Mouse (Mus musculus) limb, embryonic 12.5 days (tissue): ENCODE measurements around the gene C1qtnf6. TPM values are rescaled to one million over a fixed set of nuclear protein-coding genes. Genes with fewer than 3 reads are reported as not detected.

ENCODE experiments used
- ATAC-seq: fragments of 200-750 bp; cut with Nextera tagmentation; 2 replicates; pipeline ENCODE4 v1.8.0; 2017; ENCODE audit warnings: low read depth, moderate TSS enrichment; ENCODE audit not compliant: insufficient number of reproducible peaks, insufficient read depth, low FRiP score, low TSS enrichment
- H3K27ac ChIP-seq: fragments of 300-500 bp; sonication (generic); 2 replicates; pipeline ENCODE4 v1.5.1; 2016; ENCODE audit warnings: mild to moderate bottlenecking, moderate library complexity
- H3K27me3 ChIP-seq: fragments of 300-500 bp; sonication (generic); 2 replicates; pipeline ENCODE4 v1.6.1; 2016; ENCODE audit warnings: mild to moderate bottlenecking, moderate library complexity
- H3K36me3 ChIP-seq: fragments of 300-500 bp; sonication (generic); 2 replicates; pipeline ENCODE4 v1.6.1; 2016; ENCODE audit warnings: mild to moderate bottlenecking, moderate library complexity
- H3K4me1 ChIP-seq: fragments of 300-500 bp; sonication (generic); replicated peaks from 2 replicates; pipeline ENCODE4 v1.6.1; 2016
- H3K4me2 ChIP-seq: fragments of 300-500 bp; sonication (generic); 2 replicates; pipeline ENCODE4 v1.6.1; 2016; ENCODE audit warnings: mild to moderate bottlenecking, moderate library complexity
- H3K4me3 ChIP-seq: fragments of 300-500 bp; sonication (generic); replicated peaks from 2 replicates; pipeline ENCODE4 v1.5.1; 2016; ENCODE audit warnings: mild to moderate bottlenecking
- H3K9ac ChIP-seq: fragments of 300-500 bp; sonication (generic); replicated peaks from 2 replicates; pipeline ENCODE4 v1.6.1; 2016; ENCODE audit warnings: mild to moderate bottlenecking, moderate library complexity
- H3K9me3 ChIP-seq: fragments of 300-500 bp; sonication (generic); 2 replicates; pipeline ENCODE4 v1.6.1; 2016; ENCODE audit warnings: mild to moderate bottlenecking, moderate library complexity
- WGBS: fragments of 180-500 bp; shearing (Covaris S2); methylation state at CpG from one replicate; pipeline ENCODE4 v1.1.7; 2016; 5-methylcytosine and 5-hydroxymethylcytosine counted together
- polyA plus RNA-seq: library from polyadenylated mRNA; unstranded; fragments of >200 nt; fragmentation: Nextera tagmentation; extraction: Ambion mirVana; gene quantifications from 2 replicates; pipeline ENCODE4 v1.2.1, GENCODE M21; 2016

The C1qtnf6 gene
- polyA plus RNA-seq, 1 experiment from 2014 or later: 14.8 TPM

DNA sequence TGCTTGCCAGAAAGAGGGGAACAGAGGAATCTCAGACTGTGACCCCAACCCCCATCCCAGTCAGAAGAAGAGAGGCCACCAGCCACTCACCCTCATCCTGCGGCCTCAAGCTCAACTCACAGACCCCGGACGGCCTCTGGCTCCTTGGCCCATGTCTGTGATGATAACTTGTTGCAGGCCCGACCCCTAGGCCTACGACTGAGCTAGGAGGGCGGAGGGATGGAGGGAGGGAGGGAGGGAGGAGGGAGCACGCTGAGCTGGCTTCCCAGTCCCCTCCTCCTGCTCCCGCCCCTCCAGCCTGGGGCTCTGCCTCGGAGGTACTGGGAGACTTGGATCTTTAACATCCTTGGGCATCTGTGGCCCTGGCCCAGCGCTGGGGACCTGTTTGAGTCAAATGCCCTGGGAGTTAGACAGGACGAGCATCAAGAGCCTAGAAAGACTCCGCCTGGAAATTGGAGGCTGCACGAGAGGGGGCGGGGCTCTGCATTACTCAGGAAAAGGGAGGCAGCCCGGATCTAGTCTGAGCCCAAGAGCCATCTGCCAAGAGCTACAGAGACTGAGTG is 1.7 kb downstream of the C1qtnf6 start:
- ATAC-seq: 0 out of 2 replicates have a peak, but pooled peaks have one; percentile 17
- Histone ChIP-seq H3K9ac (peak overlapping the region; percentile 65), H3K4me3 (peak overlapping the region; percentile 37), H3K4me2 (peak overlapping the region; percentile 67), H3K9me3 (no peaks in the 10 kb centered on the region), H3K27me3 (no peaks in the 10 kb centered on the region), H3K27ac (peak overlapping the region; percentile 84), H3K36me3 (peaks cover 6% of the 10 kb centered on the region; the same call in 1 of the 2 replicates), H3K4me1 (peaks cover 38% of the 10 kb centered on the region)
- 0% methylated on average over 13 of the region's 15 CpGs for WGBS

- H3K36me3 ChIP-seq: peaks cover 6% of the 10 kb centered on the region; the same call in 1 of the 2 replicates
- H3K9ac ChIP-seq: peak overlapping the region; percentile 65
- H3K4me2 ChIP-seq: peak overlapping the region; percentile 67
- no peaks in the 10 kb centered on the region for H3K9me3 ChIP-seq
- no peaks in the 10 kb centered on the region for H3K27me3 ChIP-seq
- ATAC-seq: peak; percentile 14; the same call in 1 of the 2 replicates
- H3K4me1 ChIP-seq: peaks cover 38% of the 10 kb centered on the region
- peak overlapping the region; percentile 37 for H3K4me3 ChIP-seq
- H3K27ac ChIP-seq: peak overlapping the region; percentile 84
- 53% methylated on average over 11 of the region's 11 CpGs for WGBS
Observed at GRCm38 (mm10) chr15:78528726-78529411, 2.3 kb downstream of the C1qtnf6 start.

- peaks cover 6% of the 10 kb centered on the region; the same call in 1 of the 2 replicates for H3K36me3 ChIP-seq
- H3K4me3 ChIP-seq: no peak overlapping the region
- peaks cover 38% of the 10 kb centered on the region for H3K4me1 ChIP-seq
- H3K4me2 ChIP-seq: peak overlapping the region; percentile 67; the same call in 1 of the 2 replicates
- H3K9ac ChIP-seq: no peak overlapping the region
- 73% methylated on average over 7 of the region's 7 CpGs for WGBS
- no peak for ATAC-seq
- no peak overlapping the region for H3K27ac ChIP-seq
- no peaks in the 10 kb centered on the region for H3K9me3 ChIP-seq
- H3K27me3 ChIP-seq: no peaks in the 10 kb centered on the region
Observed at GRCm38 (mm10) chr15:78527973-78528372, 3.2 kb downstream of the C1qtnf6 start.

GRCm38 (mm10) chr15:78524163-78524562 is 7.1 kb downstream of the C1qtnf6 start:
- Histone ChIP-seq H3K36me3 (peaks cover 6% of the 10 kb centered on the region; the same call in 1 of the 2 replicates), H3K4me3 (no peak overlapping the region), H3K4me1 (peaks cover 20% of the 10 kb centered on the region), H3K4me2 (no peak overlapping the region), H3K9me3 (no peaks in the 10 kb centered on the region), H3K9ac (no peak overlapping the region), H3K27ac (no peak overlapping the region), H3K27me3 (no peaks in the 10 kb centered on the region)
- WGBS: 91% methylated on average over 5 of the region's 5 CpGs
- ATAC-seq: no peak

- no peak for ATAC-seq
- H3K27ac ChIP-seq: no peak overlapping the region
- WGBS: 82% methylated on average over 6 of the region's 6 CpGs
Observed at GRCm38 (mm10) chr15:78521892-78522291, 9.3 kb downstream of the C1qtnf6 start.

DNA sequence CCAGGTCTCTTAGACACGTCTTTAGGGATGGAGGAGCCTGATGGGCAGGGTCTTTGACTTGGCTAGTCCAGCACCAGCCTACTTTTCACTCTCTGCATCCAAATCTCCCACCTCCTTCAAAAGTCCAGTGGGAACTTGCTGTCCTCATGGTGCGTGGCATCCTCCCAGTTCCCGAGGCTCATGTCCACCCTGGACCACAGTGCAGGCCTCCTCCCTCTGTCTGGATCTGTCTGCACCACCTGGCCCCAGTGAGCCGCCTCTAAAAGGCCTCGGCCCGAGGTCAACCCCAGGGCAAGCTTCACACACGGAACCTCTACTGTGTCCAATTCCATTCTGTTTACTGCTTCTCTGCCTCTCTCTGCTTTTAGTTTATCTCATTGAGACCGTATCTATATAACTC is 9.9 kb downstream of the C1qtnf6 start:
- ATAC-seq: no peak
- H3K9me3 ChIP-seq: no peaks in the 10 kb centered on the region
- H3K4me3 ChIP-seq: no peak overlapping the region
- H3K9ac ChIP-seq: no peak overlapping the region
- H3K27ac ChIP-seq: no peak overlapping the region
- 68% methylated on average over 8 of the region's 8 CpGs for WGBS
- H3K27me3 ChIP-seq: no peaks in the 10 kb centered on the region
- H3K4me2 ChIP-seq: no peak overlapping the region
- peaks cover 14% of the 10 kb centered on the region for H3K4me1 ChIP-seq
- H3K36me3 ChIP-seq: peaks cover 6% of the 10 kb centered on the region; the same call in 1 of the 2 replicates

More at GRCm38 (mm10) chr15:78521892-78522291, 9.3 kb downstream of the C1qtnf6 start:
- Histone ChIP-seq H3K9me3 (no peaks in the 10 kb centered on the region), H3K4me3 (no peak overlapping the region), H3K4me2 (no peak overlapping the region), H3K9ac (no peak overlapping the region), H3K27me3 (no peaks in the 10 kb centered on the region), H3K36me3 (peaks cover 6% of the 10 kb centered on the region; the same call in 1 of the 2 replicates), H3K4me1 (peaks cover 14% of the 10 kb centered on the region)

DNA sequence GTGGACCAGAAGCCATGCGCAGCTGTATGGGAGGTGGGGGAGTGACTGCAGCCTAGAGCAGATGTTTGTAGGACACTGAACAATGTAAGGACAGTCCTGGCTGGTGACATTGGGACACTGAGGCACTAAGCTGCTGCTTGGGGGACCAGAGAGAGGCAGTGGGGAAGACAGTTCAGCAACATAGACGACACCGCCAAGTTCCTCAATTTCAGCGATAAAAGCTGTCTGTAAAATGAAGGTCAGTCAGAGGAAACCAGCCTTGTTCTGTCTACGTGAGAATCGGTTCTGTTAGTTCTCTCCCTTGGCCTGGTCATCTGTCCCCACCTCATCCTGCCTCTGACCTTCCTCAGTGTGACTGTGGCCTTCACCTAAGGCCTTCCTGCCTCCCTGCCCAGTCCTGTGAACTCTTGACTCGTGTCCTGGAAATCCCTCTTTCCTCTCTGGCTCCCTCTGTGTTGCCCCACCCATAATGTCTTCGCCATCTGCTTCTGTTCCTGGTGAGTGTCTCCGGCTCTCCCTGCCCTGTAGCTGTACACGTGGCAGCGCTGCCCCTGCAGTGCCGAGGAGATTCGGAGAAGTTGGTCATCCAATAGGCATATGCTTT is 11.0 kb downstream of the C1qtnf6 start:
- WGBS: 66% methylated on average over 13 of the region's 13 CpGs
- Histone ChIP-seq H3K4me3 (no peak overlapping the region), H3K9me3 (no peaks in the 10 kb centered on the region), H3K9ac (no peak overlapping the region), H3K4me2 (no peak overlapping the region), H3K4me1 (peaks cover 22% of the 10 kb centered on the region), H3K27ac (no peak overlapping the region), H3K27me3 (no peaks in the 10 kb centered on the region), H3K36me3 (peaks cover 6% of the 10 kb centered on the region; the same call in 1 of the 2 replicates)
- no peak for ATAC-seq

DNA sequence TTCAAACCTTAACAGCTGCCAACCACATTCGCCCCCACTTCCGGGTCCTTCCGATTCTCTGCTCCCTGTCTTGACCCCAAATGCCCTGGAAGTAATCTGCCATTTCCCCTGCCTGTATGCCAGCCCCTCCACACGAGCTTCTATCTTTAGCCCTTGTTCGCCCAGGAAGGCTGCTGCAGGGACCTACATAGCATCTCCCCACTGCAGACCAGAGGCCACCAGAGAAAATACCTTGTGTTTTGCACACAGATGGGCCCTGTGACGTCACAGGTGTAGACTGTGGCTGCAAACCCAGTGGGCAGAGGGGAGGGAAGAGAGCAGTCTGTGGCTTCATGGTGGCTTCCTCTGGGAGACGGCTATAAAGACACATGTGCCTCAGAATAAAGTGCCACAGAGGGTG is 13.0 kb downstream of the C1qtnf6 start:
- Histone ChIP-seq H3K4me2 (no peak overlapping the region), H3K27ac (no peak overlapping the region), H3K9me3 (no peaks in the 10 kb centered on the region), H3K4me1 (peaks cover 33% of the 10 kb centered on the region), H3K27me3 (no peaks in the 10 kb centered on the region), H3K36me3 (no peaks in the 10 kb centered on the region), H3K4me3 (no peak overlapping the region), H3K9ac (no peak overlapping the region; the same call in 1 of the 2 replicates)
- no peak for ATAC-seq
- WGBS: 46% methylated on average over 7 of the region's 7 CpGs

- ATAC-seq: no peak
- Histone ChIP-seq H3K4me3 (no peak overlapping the region), H3K36me3 (no peaks in the 10 kb centered on the region), H3K27me3 (no peaks in the 10 kb centered on the region), H3K4me1 (peaks cover 33% of the 10 kb centered on the region), H3K9ac (no peak overlapping the region), H3K27ac (no peak overlapping the region), H3K4me2 (no peak overlapping the region), H3K9me3 (no peaks in the 10 kb centered on the region)
- WGBS: 75% methylated on average over 6 of the region's 6 CpGs
Observed at GRCm38 (mm10) chr15:78515759-78516158, 15.5 kb downstream of the C1qtnf6 start.

DNA sequence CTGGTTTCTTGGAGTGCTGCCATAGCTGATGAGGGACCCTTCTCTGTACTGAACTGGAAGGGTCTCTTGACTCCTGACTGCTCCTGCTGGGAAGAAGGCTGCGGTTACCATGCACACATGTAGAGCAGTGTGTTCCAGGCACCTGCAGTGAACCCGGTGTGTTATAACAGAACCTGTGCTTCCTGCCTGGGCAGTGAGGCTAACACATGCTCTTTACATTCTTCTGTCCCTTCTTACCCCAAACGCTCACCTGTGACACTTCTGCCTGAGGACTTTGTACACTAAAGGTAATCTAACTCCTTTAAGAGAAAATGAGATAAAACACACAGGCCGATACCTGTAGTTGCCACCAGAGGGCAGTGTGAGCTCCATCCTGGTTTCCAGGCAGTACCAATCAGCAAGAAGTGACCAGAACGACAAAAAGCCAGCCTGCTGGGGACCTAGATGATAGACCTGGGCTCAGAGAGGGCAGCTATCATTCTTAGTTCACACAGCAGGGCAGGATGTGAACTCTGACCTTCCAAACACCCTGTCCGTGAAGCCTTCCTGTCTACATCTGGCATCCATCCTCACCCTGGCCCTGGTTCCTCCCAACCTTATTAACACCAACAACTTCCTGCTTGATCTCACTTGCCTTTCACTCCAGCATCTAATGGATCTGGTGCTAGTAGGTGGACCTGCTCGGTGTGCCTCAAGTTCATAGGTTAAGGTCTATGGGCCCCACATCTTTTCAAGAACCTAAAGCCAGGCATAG is 16.6 kb downstream of the C1qtnf6 start:
- WGBS: 24% methylated on average over 7 of the region's 7 CpGs
- Histone ChIP-seq H3K4me1 (peaks cover 35% of the 10 kb centered on the region), H3K9ac (no peak overlapping the region), H3K27ac (peak overlapping the region; percentile 58; the same call in 1 of the 2 replicates), H3K9me3 (no peaks in the 10 kb centered on the region), H3K4me3 (no peak overlapping the region), H3K4me2 (no peak overlapping the region), H3K36me3 (no peaks in the 10 kb centered on the region), H3K27me3 (no peaks in the 10 kb centered on the region)
- ATAC-seq: no peak

DNA sequence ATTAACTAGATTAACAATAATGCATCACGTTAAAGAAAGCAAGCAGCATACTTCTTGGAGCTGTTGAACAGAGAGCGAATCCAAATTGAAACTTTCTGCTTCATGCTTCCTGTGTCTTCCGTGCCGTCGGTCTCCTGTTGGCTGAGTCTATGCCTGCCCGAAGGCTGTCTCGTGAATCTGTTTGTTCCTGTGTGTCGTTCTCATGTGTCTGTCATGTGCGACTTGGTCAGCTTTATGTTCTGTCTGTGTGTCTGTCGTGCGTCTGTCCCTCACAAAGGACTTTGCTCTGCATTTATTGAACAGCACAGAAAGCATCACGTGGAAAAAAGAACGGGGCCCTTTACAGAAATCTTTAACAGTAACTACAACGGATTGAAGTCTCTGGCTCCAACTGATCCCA is 18.2 kb downstream of the C1qtnf6 start:
- Histone ChIP-seq H3K4me2 (no peak overlapping the region), H3K4me1 (peaks cover 30% of the 10 kb centered on the region), H3K27me3 (no peaks in the 10 kb centered on the region), H3K27ac (no peak overlapping the region), H3K4me3 (no peak overlapping the region), H3K9ac (no peak overlapping the region), H3K36me3 (no peaks in the 10 kb centered on the region), H3K9me3 (no peaks in the 10 kb centered on the region)
- no peak for ATAC-seq
- WGBS: 88% methylated on average over 14 of the region's 14 CpGs
